ENCODE assay signal across 10 mouse cellular contexts in the genomic region with DNA sequence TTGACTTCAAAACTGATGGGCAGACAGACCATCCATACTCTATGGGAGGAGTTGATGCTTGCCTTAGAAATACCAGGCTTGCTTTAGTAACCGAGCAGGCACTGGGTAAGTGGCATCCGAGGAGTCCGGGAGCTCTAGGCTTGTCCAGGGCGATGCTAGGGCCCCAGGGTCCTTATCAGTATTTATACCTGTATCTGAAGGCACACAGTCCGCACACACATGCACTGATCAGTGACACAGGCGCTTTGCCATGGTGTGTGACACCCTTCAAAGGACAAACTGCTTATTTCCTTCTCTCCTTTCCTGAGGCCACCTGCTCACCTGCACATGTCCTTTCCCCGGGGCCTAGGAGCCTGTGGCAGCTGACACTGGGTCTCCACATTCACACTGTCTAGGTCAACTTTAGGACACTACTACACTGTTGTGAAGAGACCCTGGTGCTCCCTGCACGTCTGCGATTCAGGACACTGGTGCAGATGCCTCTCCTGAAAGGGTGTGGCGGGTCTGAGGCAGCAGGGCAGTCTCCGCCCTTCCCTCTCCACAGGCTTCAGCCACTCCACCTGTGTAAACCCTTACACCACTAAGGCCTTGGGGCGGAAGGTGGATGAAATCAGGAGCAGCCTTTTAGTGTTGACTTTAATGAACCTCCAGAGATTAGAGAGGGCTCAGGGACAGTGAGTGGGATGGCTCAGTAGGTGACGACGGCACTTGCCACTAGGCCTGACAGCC. TPM values are rescaled to one million over a fixed set of nuclear protein-coding genes. Genes with fewer than 3 reads are reported as not detected.
A peak's percentile ranks its signal among the peaks of the same experiment; 100 is the strongest.
DNase-seq lines count a peak whose midpoint lies in the region; ATAC-seq and TF ChIP-seq lines count a peak whose summit lies in the region.
"Had no signal": no experiment of that assay in that cellular context is flagged by ENCODE, and none has a peak within 500 bp of the region (broad histone marks: within the 10 kb centered on the region; RNA-seq: fewer than 3 reads in every experiment).

No protein-coding gene starts in this region.

- H3K4me3 ChIP-seq in hindbrain, embryonic 14.5 days (replicated peaks; ENCODE audit: low read length) = no peak overlapping the region
- no peak overlapping the region for H3K4me3 ChIP-seq in hindbrain, embryonic 13.5 days
- no peak overlapping the region for H3K4me3 ChIP-seq in ES-E14 (ENCODE audit: insufficient read depth in 1 of 2, low read depth in 1 of 2, low read length in 2 of 2, poor library complexity in 1 of 2, severe bottlenecking in 1 of 2)
- no peak overlapping the region for H3K4me3 ChIP-seq in intestine, embryonic 14.5 days (ENCODE audit: low read depth, low read length)
- H3K4me3 ChIP-seq: embryonic facial prominence, embryonic 15.5 days; left cerebral cortex, adult 2 months had no signal

- no peaks in the 10 kb centered on the region for H3K9me3 ChIP-seq in hindbrain, embryonic 14.5 days (ENCODE audit: control insufficient read depth, low read length)
- no peaks in the 10 kb centered on the region for H3K9me3 ChIP-seq in hindbrain, embryonic 13.5 days
- H3K9me3 ChIP-seq in ES-E14 (ENCODE audit: control insufficient read depth, insufficient read depth, low read depth, low read length) = no peaks in the 10 kb centered on the region
- H3K9me3 ChIP-seq in intestine, embryonic 14.5 days (ENCODE audit: control insufficient read depth, low read length) = no peaks in the 10 kb centered on the region
- H3K9me3 ChIP-seq: embryonic facial prominence, embryonic 15.5 days had no signal

- no peak overlapping the region for H3K4me2 ChIP-seq in hindbrain, embryonic 14.5 days (replicated peaks)
- H3K4me2 ChIP-seq in hindbrain, embryonic 13.5 days = no peak overlapping the region
- no peak overlapping the region for H3K4me2 ChIP-seq in intestine, embryonic 14.5 days (ENCODE audit: low read length)
- H3K4me2 ChIP-seq: embryonic facial prominence, embryonic 15.5 days had no signal

- H3K27me3 ChIP-seq in hindbrain, embryonic 14.5 days (ENCODE audit: control insufficient read depth, insufficient read depth, low read length) = no peaks in the 10 kb centered on the region
- no peaks in the 10 kb centered on the region for H3K27me3 ChIP-seq in hindbrain, embryonic 13.5 days
- H3K27me3 ChIP-seq in intestine, embryonic 14.5 days (replicated peaks; ENCODE audit: control insufficient read depth, insufficient read depth, low read length) = no peaks in the 10 kb centered on the region
- H3K27me3 ChIP-seq: embryonic facial prominence, embryonic 15.5 days had no signal

- H3K27ac ChIP-seq in hindbrain, embryonic 14.5 days = no peak overlapping the region
- no peak overlapping the region for H3K27ac ChIP-seq in hindbrain, embryonic 13.5 days
- peak overlapping the region; percentile 24; the same call in 1 of the 2 replicates for H3K27ac ChIP-seq in ES-E14 (ENCODE audit: insufficient read depth, low read depth, low read length, poor library complexity, severe bottlenecking)
- H3K27ac ChIP-seq in intestine, embryonic 14.5 days (ENCODE audit: low read depth) = no peak overlapping the region
- H3K27ac ChIP-seq: embryonic facial prominence, embryonic 15.5 days; left cerebral cortex, adult 2 months had no signal

- no peak for ATAC-seq in hindbrain, embryonic 14.5 days (ENCODE audit: low FRiP score)
- ATAC-seq in hindbrain, embryonic 13.5 days (ENCODE audit: low FRiP score) = no peak; the same call in 1 of the 2 replicates
- peak; percentile 59 for ATAC-seq in intestine, embryonic 14.5 days (replicated peaks; ENCODE audit: low FRiP score, low TSS enrichment, low read depth)
- no peak for ATAC-seq in frontal cortex, adult (ENCODE audit: low TSS enrichment)

- peaks cover 12% of the 10 kb centered on the region for H3K4me1 ChIP-seq in hindbrain, embryonic 14.5 days (replicated peaks; ENCODE audit: control insufficient read depth, insufficient read depth, low read length)
- peaks cover 21% of the 10 kb centered on the region for H3K4me1 ChIP-seq in hindbrain, embryonic 13.5 days (replicated peaks)
- H3K4me1 ChIP-seq in ES-E14 (ENCODE audit: control insufficient read depth in 2 of 2, insufficient read depth in 2 of 2, low read length in 2 of 2, poor library complexity in 1 of 2) = peaks cover 0 to 11% of the 10 kb centered on the region in 2 experiments; a peak in 2 of 4 replicates
- H3K4me1 ChIP-seq in intestine, embryonic 14.5 days (replicated peaks; ENCODE audit: control insufficient read depth, insufficient read depth, low read length) = no peaks in the 10 kb centered on the region

- no peaks in the 10 kb centered on the region; the same call in none of the 2 replicates for H3K36me3 ChIP-seq in hindbrain, embryonic 14.5 days (replicated peaks; ENCODE audit: control insufficient read depth, insufficient read depth)
- H3K36me3 ChIP-seq in hindbrain, embryonic 13.5 days = peaks cover 5% of the 10 kb centered on the region
- peaks cover 19% of the 10 kb centered on the region; the same call in 1 of the 2 replicates for H3K36me3 ChIP-seq in ES-E14 (ENCODE audit: control insufficient read depth, insufficient read depth, low read length, poor library complexity, severe bottlenecking)
- peaks cover 15% of the 10 kb centered on the region; the same call in 1 of the 2 replicates for H3K36me3 ChIP-seq in intestine, embryonic 14.5 days (ENCODE audit: control insufficient read depth, insufficient read depth, low read length)

- 0 out of 2 replicates have a peak overlapping the region, but pooled peaks have one; percentile 32 for H3K9ac ChIP-seq in hindbrain, embryonic 14.5 days
- H3K9ac ChIP-seq in hindbrain, embryonic 13.5 days = no peak overlapping the region
- 0 out of 2 replicates have a peak overlapping the region, but pooled peaks have one; percentile 29 for H3K9ac ChIP-seq in ES-E14 (ENCODE audit: insufficient read depth, low read depth, low read length, poor library complexity, severe bottlenecking)
- no peak overlapping the region for H3K9ac ChIP-seq in intestine, embryonic 14.5 days (ENCODE audit: low read length)
- H3K9ac ChIP-seq: embryonic facial prominence, embryonic 15.5 days had no signal

- no peak for DNase-seq in hindbrain, embryonic 14.5 days (ENCODE audit: low spot score)
- DNase-seq in ES-E14 (ENCODE audit: low read depth, low spot score) = peak; percentile 26
- DNase-seq in intestine, embryonic 14.5 days (ENCODE audit: low spot score) = no peak
- DNase-seq in lung, postnatal 25 days (ENCODE audit: low spot score) = peak; percentile 41
- DNase-seq in embryo, embryonic 11 days = no peak
- DNase-seq in left cerebral cortex, adult 11 months (ENCODE audit: low spot score) = no peak

- in situ Hi-C loops in ES-E14 (cut with MboI; ENCODE audit: low sequenced_read_pairs in 2 of 2, unreplicated experiment in 2 of 2) = no loop called here

- whole genome bisulfite sequencing in hindbrain, embryonic 14.5 days = 87% methylated on average over 14 of the region's 14 CpGs
- WGBS in hindbrain, embryonic 13.5 days = 85% methylated on average over 14 of the region's 14 CpGs
- WGBS in intestine, embryonic 14.5 days = 81% methylated on average over 14 of the region's 14 CpGs

TF ChIP-seq in ES-E14, 5 proteins besides CTCF, POLR2A, EP300 and RAD21:
- TF ChIP-seq ZC3H11A (IDR thresholded peaks at IDR 0.05; ENCODE audit: borderline replicate concordance, low read depth, low read length) = no peak
- no peak for TF ChIP-seq CHD2 (IDR thresholded peaks at IDR 0.05; ENCODE audit: low read depth, low read length)

RNA-seq across cellular contexts. Expression of a gene that starts 55.4 kb away (rescaled TPM):
- polyA plus RNA-seq in hindbrain, embryonic 14.5 days (2014; fragmentation: Nextera tagmentation; extraction: Ambion mirVana) = 45.4 and 47.5 TPM in 2 replicates
- polyA plus RNA-seq in hindbrain, embryonic 13.5 days (2015; fragmentation: Nextera tagmentation; extraction: Ambion mirVana) = 31.9 and 33.5 TPM in 2 replicates
- 12.0 and 16.7 TPM in 2 replicates for total RNA-seq in ES-E14 (2012; rRNA removed)
- polyA plus RNA-seq in intestine, embryonic 14.5 days (2014; fragmentation: Nextera tagmentation; extraction: Ambion mirVana) = 9.8 and 10.3 TPM in 2 replicates

Comparison
In these comparisons a context has a peak if more than half of its experiments do, and no peak if none do; other contexts are left out.
1. H3K9ac ChIP-seq: peak in hindbrain, embryonic 14.5 days (single experiment) and ES-E14 (single experiment); none in hindbrain, embryonic 13.5 days (single experiment) and intestine, embryonic 14.5 days (single experiment).
2. DNase-seq: peak in ES-E14 (single experiment) and lung, postnatal 25 days (single experiment); none in hindbrain, embryonic 14.5 days (single experiment), intestine, embryonic 14.5 days (single experiment), embryo, embryonic 11 days (single experiment) and left cerebral cortex, adult 11 months (single experiment).